Mouse (Mus musculus) forebrain, postnatal 0 days (tissue): ENCODE results near the gene Rbm4. TPM values are rescaled to one million over a fixed set of nuclear protein-coding genes. Genes with fewer than 3 reads are reported as not detected.

Experiments
- ATAC-seq: fragments of 200-750 bp; cut with Nextera tagmentation; 2 replicates; pipeline ENCODE4 v1.8.0; 2017; ENCODE audit warnings: mild to moderate bottlenecking, moderate library complexity
- DNase-seq: peaks from one replicate; pipeline ENCODE4 v3.0.0-alpha.2; 2015
- H3K27ac ChIP-seq: fragments of 300-500 bp; sonication (generic); 2 replicates; pipeline ENCODE4 v1.5.1; 2014; ENCODE audit warnings: low read depth, mild to moderate bottlenecking, antibody characterized with exemption, low read length, moderate library complexity, mixed read lengths
- H3K27me3 ChIP-seq: fragments of 300-500 bp; sonication (generic); 2 replicates; pipeline ENCODE4 v1.6.1; 2014; ENCODE audit warnings: mild to moderate bottlenecking, low read length, mixed read lengths; ENCODE audit not compliant: insufficient read depth
- H3K36me3 ChIP-seq: fragments of 300-500 bp; sonication (generic); 2 replicates; pipeline ENCODE4 v1.6.1; 2014; ENCODE audit warnings: mild to moderate bottlenecking, moderate library complexity; ENCODE audit not compliant: insufficient read depth
- H3K4me1 ChIP-seq: fragments of 300-500 bp; sonication (generic); 2 replicates; pipeline ENCODE4 v1.6.1; 2014; ENCODE audit warnings: antibody characterized with exemption; ENCODE audit not compliant: insufficient read depth
- H3K4me2 ChIP-seq: fragments of 300-500 bp; sonication (generic); 2 replicates; pipeline ENCODE4 v1.6.1; 2014; ENCODE audit warnings: low read depth, mild to moderate bottlenecking, moderate library complexity
- H3K4me3 ChIP-seq: fragments of 300-500 bp; sonication (generic); 2 replicates; pipeline ENCODE4 v1.5.1; 2014; ENCODE audit warnings: low read depth, low read length, mixed read lengths
- H3K9ac ChIP-seq: fragments of 300-500 bp; sonication (generic); 2 replicates; pipeline ENCODE4 v1.6.1; 2014; ENCODE audit warnings: mild to moderate bottlenecking
- H3K9me3 ChIP-seq: fragments of 300-500 bp; sonication (generic); 2 replicates; pipeline ENCODE4 v1.6.1; 2016; ENCODE audit warnings: low read length
- CTCF ChIP-seq: sonication (generic); IDR thresholded peaks from 2 replicates; pipeline ENCODE4 v1.5.1; 2016; ENCODE audit warnings: antibody characterized with exemption, control low read depth, low read depth
- WGBS: fragments of 180-500 bp; shearing (Covaris S2); extraction: QIAGEN DNeasy Blood & Tissue Kit; methylation state at CpG from one replicate; pipeline ENCODE4 v1.1.7; 2014; 5-methylcytosine and 5-hydroxymethylcytosine counted together
- polyA plus RNA-seq: library from polyadenylated mRNA; unstranded; fragments of >200 nt; fragmentation: Nextera tagmentation; extraction: Ambion mirVana; gene quantifications from 2 replicates; pipeline ENCODE4 v1.2.1, GENCODE M21; 2015
- total RNA-seq: library from RNA; depleted of rRNA; stranded (reverse); fragments of >200 nt; gene quantifications from 2 replicates; pipeline ENCODE4 v1.2.3, GENCODE M21; 2014

Rbm4 gene
- total and polyA plus RNA-seq, 2 experiments from 2014 or later: 45.0 to 106 TPM

- Histone ChIP-seq H3K36me3 (peaks cover 19% of the 10 kb centered on the region), H3K4me2 (peak overlapping the region; percentile 73), H3K27me3 (no peaks in the 10 kb centered on the region), H3K4me1 (peaks cover 14% of the 10 kb centered on the region), H3K27ac (peak overlapping the region; percentile 96), H3K9ac (peak overlapping the region; percentile 85), H3K9me3 (no peaks in the 10 kb centered on the region), H3K4me3 (peak overlapping the region; percentile 90)
- TF ChIP-seq CTCF: peak; percentile 97
- ATAC-seq (peak; percentile 81), DNase-seq (peak; percentile 93)
- WGBS: 0% methylated on average over 10 of the region's 10 CpGs
These were observed 38.0 kb downstream of the Rbm4 start for GRCm38 (mm10) chr19:4755565-4756192.

GRCm38 (mm10) chr19:4749975-4750374 is 43.7 kb downstream of the Rbm4 start:
- Histone ChIP-seq H3K27ac (no peak overlapping the region), H3K9ac (no peak overlapping the region), H3K9me3 (no peaks in the 10 kb centered on the region), H3K27me3 (no peaks in the 10 kb centered on the region), H3K36me3 (peaks cover 72% of the 10 kb centered on the region), H3K4me2 (no peak overlapping the region), H3K4me1 (no peaks in the 10 kb centered on the region), H3K4me3 (no peak overlapping the region)
- DNase-seq (no peak), ATAC-seq (no peak)
- WGBS: 82% methylated on average over 6 of the region's 6 CpGs
- TF ChIP-seq CTCF: no peak

- Histone ChIP-seq H3K27ac (no peak overlapping the region), H3K9me3 (no peaks in the 10 kb centered on the region), H3K4me3 (no peak overlapping the region), H3K27me3 (no peaks in the 10 kb centered on the region), H3K4me2 (no peak overlapping the region), H3K9ac (no peak overlapping the region), H3K36me3 (peaks cover 85% of the 10 kb centered on the region), H3K4me1 (no peaks in the 10 kb centered on the region)
- DNase-seq: no peak
- TF ChIP-seq CTCF: no peak
- ATAC-seq: no peak
- WGBS: 90% methylated on average over 10 of the region's 10 CpGs
These were observed 45.2 kb downstream of the Rbm4 start for GRCm38 (mm10) chr19:4748493-4748892.

- H3K27me3 ChIP-seq: no peaks in the 10 kb centered on the region
- no peak for ATAC-seq
- H3K9ac ChIP-seq: no peak overlapping the region
- H3K36me3 ChIP-seq: peaks cover 85% of the 10 kb centered on the region
- no peak overlapping the region for H3K4me2 ChIP-seq
- no peak for TF ChIP-seq CTCF
- no peak for DNase-seq
- H3K9me3 ChIP-seq: no peaks in the 10 kb centered on the region
- no peak overlapping the region for H3K27ac ChIP-seq
- no peaks in the 10 kb centered on the region for H3K4me1 ChIP-seq
- 91% methylated on average over 9 of the region's 9 CpGs for WGBS
- H3K4me3 ChIP-seq: no peak overlapping the region
These were observed 45.9 kb downstream of the Rbm4 start for GRCm38 (mm10) chr19:4747631-4748312.

GRCm38 (mm10) chr19:4746611-4747010 is 47.1 kb downstream of the Rbm4 start:
- no peak for ATAC-seq
- DNase-seq: no peak
- H3K4me1 ChIP-seq: no peaks in the 10 kb centered on the region
- no peak overlapping the region for H3K9ac ChIP-seq
- no peak overlapping the region for H3K4me3 ChIP-seq
- no peak for TF ChIP-seq CTCF
- no peak overlapping the region for H3K27ac ChIP-seq
- 81% methylated on average over 14 of the region's 14 CpGs for WGBS
- H3K36me3 ChIP-seq: peaks cover 90% of the 10 kb centered on the region
- no peak overlapping the region for H3K4me2 ChIP-seq
- H3K27me3 ChIP-seq: no peaks in the 10 kb centered on the region
- H3K9me3 ChIP-seq: no peaks in the 10 kb centered on the region

GRCm38 (mm10) chr19:4745681-4746080 is 48.0 kb downstream of the Rbm4 start:
- TF ChIP-seq CTCF: no peak
- ATAC-seq: no peak
- Histone ChIP-seq H3K9me3 (no peaks in the 10 kb centered on the region), H3K9ac (no peak overlapping the region), H3K27ac (no peak overlapping the region), H3K36me3 (peaks cover 91% of the 10 kb centered on the region), H3K4me3 (no peak overlapping the region), H3K27me3 (no peaks in the 10 kb centered on the region), H3K4me1 (no peaks in the 10 kb centered on the region), H3K4me2 (no peak overlapping the region)
- WGBS: 93% methylated on average over 10 of the region's 10 CpGs
- no peak for DNase-seq

- Histone ChIP-seq H3K27me3 (no peaks in the 10 kb centered on the region), H3K36me3 (peaks cover 91% of the 10 kb centered on the region), H3K4me2 (no peak overlapping the region), H3K9ac (no peak overlapping the region), H3K27ac (no peak overlapping the region), H3K4me1 (no peaks in the 10 kb centered on the region), H3K4me3 (no peak overlapping the region), H3K9me3 (no peaks in the 10 kb centered on the region)
- DNase-seq (no peak), ATAC-seq (no peak)
- no peak for TF ChIP-seq CTCF
- WGBS: 47% methylated on average over 9 of the region's 9 CpGs
These were observed 48.6 kb downstream of the Rbm4 start for GRCm38 (mm10) chr19:4745057-4745456.
